Mouse (Mus musculus) layer of hippocampus, postnatal 36 days (tissue): ENCODE results near the gene Tm7sf2. TPM values are rescaled to one million over a fixed set of nuclear protein-coding genes. Genes with fewer than 3 reads are reported as not detected.
A peak's percentile ranks its signal among the peaks of the same experiment; 100 is the strongest.

Experiments used
- DNase-seq, 2 experiments: peaks; one replicate each; pipeline ENCODE4 v3.0.0; 2022
- total RNA-seq, 2 experiments: library from RNA; stranded (reverse); gene quantifications; 2 replicates each; pipeline ENCODE4 v1.2.3; 2021

The Tm7sf2 gene
- total RNA-seq, 2 experiments from 2014 or later, result 26.4 to 34.2 TPM

- no peak for DNase-seq
Measured at GRCm38 (mm10) chr19:6069851-6070250, 1.7 kb upstream of the Tm7sf2 start.

- DNase-seq, result no peak
Measured at GRCm38 (mm10) chr19:6068951-6069350, 778 bp upstream of the Tm7sf2 start.

- peak; percentile 75 to 81 for DNase-seq
Measured at GRCm38 (mm10) chr19:6067011-6067723, 1.0 kb downstream of the Tm7sf2 start.

GRCm38 (mm10) chr19:6066571-6066970 lies 1.6 kb downstream of the Tm7sf2 start:
- DNase-seq, result peak in 1 of 2 experiments; percentile 21

- DNase-seq, result no peak
Measured at GRCm38 (mm10) chr19:6063081-6063480, 5.1 kb downstream of the Tm7sf2 start.

- no peak for DNase-seq
Measured at GRCm38 (mm10) chr19:6062418-6062817, 5.8 kb downstream of the Tm7sf2 start.

- DNase-seq, result peak; percentile 45
Measured at GRCm38 (mm10) chr19:6061641-6062302, 6.4 kb downstream of the Tm7sf2 start.

GRCm38 (mm10) chr19:6061021-6061533 lies 7.1 kb downstream of the Tm7sf2 start, which contains the start of gene Znhit2:
Znhit2 (plus strand) TSS chr19:6061192.
- DNase-seq, result peak; percentile 93 to 94

GRCm38 (mm10) chr19:6058966-6059365 lies 9.2 kb downstream of the Tm7sf2 start:
- no peak for DNase-seq

GRCm38 (mm10) chr19:6058513-6058912 lies 9.7 kb downstream of the Tm7sf2 start:
- no peak for DNase-seq

- peak; percentile 98 to 99 for DNase-seq
Measured at GRCm38 (mm10) chr19:6057313-6058096, 10.7 kb downstream of the Tm7sf2 start, which contains the start of the genes Mrpl49 and Fau. Mrpl49 (minus strand) TSS chr19:6057785. Fau (plus strand) TSS chr19:6057844.

GRCm38 (mm10) chr19:6056696-6057095 lies 11.5 kb downstream of the Tm7sf2 start:
- DNase-seq, result no peak

GRCm38 (mm10) chr19:6054296-6054695 lies 13.9 kb downstream of the Tm7sf2 start:
- DNase-seq, result no peak

- no peak for DNase-seq
Measured at GRCm38 (mm10) chr19:6052516-6052915, 15.7 kb downstream of the Tm7sf2 start.

GRCm38 (mm10) chr19:6048681-6049410 lies 19.3 kb downstream of the Tm7sf2 start:
- DNase-seq, result no peak

GRCm38 (mm10) chr19:6047899-6048166 lies 20.3 kb downstream of the Tm7sf2 start:
- no peak for DNase-seq

- no peak for DNase-seq
Measured at GRCm38 (mm10) chr19:6047154-6047898, 20.8 kb downstream of the Tm7sf2 start.

GRCm38 (mm10) chr19:6046294-6047153 lies 21.6 kb downstream of the Tm7sf2 start, which contains the start of gene Syvn1:
Syvn1 (plus strand) TSS chr19:6046576.
- peak; percentile 90 to 92 for DNase-seq

GRCm38 (mm10) chr19:6045366-6046293 lies 22.5 kb downstream of the Tm7sf2 start:
- DNase-seq, result no peak
